Mouse (Mus musculus): Measurements from ENCODE around the gene Pcsk5. TPM values are rescaled to one million over a fixed set of nuclear protein-coding genes. Genes with fewer than 3 reads are reported as not detected.

Gene Pcsk5
- total RNA-seq, 2 experiments from 2014 or later, result 14.2 to 14.7 TPM

- peak overlapping the region; percentile 65 for H3K4me3 ChIP-seq
- peak; percentile 49 for TF ChIP-seq CTCF (conservative IDR thresholded peaks at IDR 0.05)
- H3K27ac ChIP-seq, result peak overlapping the region; percentile 84; the same call in 1 of the 2 replicates
- DNase-seq (ENCODE audit: low spot score in 2 of 2), result no peak
Measured at GRCm38 (mm10) chr19:17835681-17836565, 1.5 kb downstream of the Pcsk5 start.

GRCm38 (mm10) chr19:17834894-17835293 lies 2.5 kb downstream of the Pcsk5 start:
- peak overlapping the region; percentile 65 for H3K4me3 ChIP-seq
- DNase-seq (ENCODE audit: low spot score in 2 of 2), result no peak
- no peak for TF ChIP-seq CTCF (conservative IDR thresholded peaks at IDR 0.05)
- no peak overlapping the region for H3K27ac ChIP-seq

GRCm38 (mm10) chr19:17831376-17831775 lies 6.1 kb downstream of the Pcsk5 start:
- Histone ChIP-seq H3K4me3 (no peak overlapping the region), H3K27ac (no peak overlapping the region)
- DNase-seq (ENCODE audit: low spot score in 2 of 2), result no peak
- TF ChIP-seq CTCF (conservative IDR thresholded peaks at IDR 0.05), result no peak

- no peak for TF ChIP-seq CTCF (conservative IDR thresholded peaks at IDR 0.05)
- DNase-seq (ENCODE audit: low spot score in 2 of 2), result no peak
- Histone ChIP-seq H3K27ac (no peak overlapping the region), H3K4me3 (no peak overlapping the region)
Measured at GRCm38 (mm10) chr19:17828414-17828813, 9.0 kb downstream of the Pcsk5 start.

- H3K4me3 ChIP-seq, result no peak overlapping the region
- no peak for TF ChIP-seq CTCF (conservative IDR thresholded peaks at IDR 0.05)
Measured at GRCm38 (mm10) chr19:17826694-17827093, 10.7 kb downstream of the Pcsk5 start.

GRCm38 (mm10) chr19:17820046-17820445 lies 17.4 kb downstream of the Pcsk5 start:
- Histone ChIP-seq H3K4me3 (no peak overlapping the region), H3K27ac (0 out of 2 replicates have a peak overlapping the region, but pooled peaks have one; percentile 16)
- no peak for DNase-seq (ENCODE audit: low spot score in 2 of 2)
- TF ChIP-seq CTCF (conservative IDR thresholded peaks at IDR 0.05), result no peak

More at GRCm38 (mm10) chr19:17826694-17827093, 10.7 kb downstream of the Pcsk5 start:
- no peak for DNase-seq (ENCODE audit: low spot score in 2 of 2)
- H3K27ac ChIP-seq, result no peak overlapping the region

GRCm38 (mm10) chr19:17819081-17819480 lies 18.4 kb downstream of the Pcsk5 start:
- H3K27ac ChIP-seq, result peak overlapping the region; percentile 16
- no peak overlapping the region for H3K4me3 ChIP-seq
- DNase-seq (ENCODE audit: low spot score in 2 of 2), result peak; percentile 52 to 76
- TF ChIP-seq CTCF (conservative IDR thresholded peaks at IDR 0.05), result no peak

GRCm38 (mm10) chr19:17815062-17815461 lies 22.4 kb downstream of the Pcsk5 start:
- DNase-seq (ENCODE audit: low spot score in 2 of 2), result no peak
- TF ChIP-seq CTCF (conservative IDR thresholded peaks at IDR 0.05), result no peak

GRCm38 (mm10) chr19:17813449-17813990 lies 23.9 kb downstream of the Pcsk5 start:
- Histone ChIP-seq H3K27ac (no peak overlapping the region), H3K4me3 (no peak overlapping the region)
- TF ChIP-seq CTCF (conservative IDR thresholded peaks at IDR 0.05), result no peak
- no peak for DNase-seq (ENCODE audit: low spot score in 2 of 2)

More at GRCm38 (mm10) chr19:17815062-17815461, 22.4 kb downstream of the Pcsk5 start:
- Histone ChIP-seq H3K4me3 (no peak overlapping the region), H3K27ac (no peak overlapping the region)

- Histone ChIP-seq H3K27ac (no peak overlapping the region), H3K4me3 (no peak overlapping the region)
- TF ChIP-seq CTCF (conservative IDR thresholded peaks at IDR 0.05), result no peak
- DNase-seq (ENCODE audit: low spot score in 2 of 2), result no peak
Measured at GRCm38 (mm10) chr19:17812661-17813060, 24.8 kb downstream of the Pcsk5 start.

GRCm38 (mm10) chr19:17806626-17807025 lies 30.8 kb downstream of the Pcsk5 start:
- no peak overlapping the region for H3K4me3 ChIP-seq
- DNase-seq (ENCODE audit: low spot score in 2 of 2), result no peak
- no peak overlapping the region for H3K27ac ChIP-seq
- no peak for TF ChIP-seq CTCF (conservative IDR thresholded peaks at IDR 0.05)

- no peak overlapping the region for H3K27ac ChIP-seq
- DNase-seq (ENCODE audit: low spot score in 2 of 2), result no peak
- H3K4me3 ChIP-seq, result no peak overlapping the region
- TF ChIP-seq CTCF (conservative IDR thresholded peaks at IDR 0.05), result no peak
Measured at GRCm38 (mm10) chr19:17800798-17801197, 36.6 kb downstream of the Pcsk5 start.

GRCm38 (mm10) chr19:17799419-17800185 lies 37.8 kb downstream of the Pcsk5 start:
- TF ChIP-seq CTCF (conservative IDR thresholded peaks at IDR 0.05), result no peak
- Histone ChIP-seq H3K27ac (no peak overlapping the region), H3K4me3 (no peak overlapping the region)
- no peak for DNase-seq (ENCODE audit: low spot score in 2 of 2)

Data from layer of hippocampus, adult 2 months (tissue).